Mouse (Mus musculus) midbrain, embryonic 16.5 days (tissue): ENCODE measurements at regions not wholly inside any gene's neighbourhood (a gene's known extent, or its start where the extent isn't known, plus 50 kb on each side); places are given as distances from the start of the nearest gene placed in this dataset.
"Not testable (repeated sequence)": the region's sequence is repeated elsewhere in the genome, so short reads cannot be mapped to it uniquely, and the experiment has no call there.

Experiments
- ATAC-seq: fragments of 200-750 bp; cut with Nextera tagmentation; 2 replicates; pipeline ENCODE4 v1.8.0; 2017; ENCODE audit warnings: moderate TSS enrichment
- H3K27ac ChIP-seq: fragments of 300-500 bp; sonication (generic); 2 replicates; pipeline ENCODE4 v1.5.1; 2014; ENCODE audit warnings: mild to moderate bottlenecking, low read length, mixed read lengths
- H3K27me3 ChIP-seq: fragments of 300-500 bp; sonication (generic); 2 replicates; pipeline ENCODE4 v1.6.1; 2014; ENCODE audit warnings: low read depth, low read length, mixed read lengths; ENCODE audit not compliant: control insufficient read depth, insufficient read depth
- H3K36me3 ChIP-seq: fragments of 300-500 bp; sonication (generic); 2 replicates; pipeline ENCODE4 v1.6.1; 2014; ENCODE audit warnings: mild to moderate bottlenecking, low read length, moderate library complexity, mixed read lengths; ENCODE audit not compliant: control insufficient read depth, insufficient read depth
- H3K4me1 ChIP-seq: fragments of 300-500 bp; sonication (generic); 2 replicates; pipeline ENCODE4 v1.6.1; 2014; ENCODE audit warnings: mild to moderate bottlenecking, low read length, mixed read lengths; ENCODE audit not compliant: control insufficient read depth, insufficient read depth
- H3K4me2 ChIP-seq: fragments of 300-500 bp; sonication (generic); 2 replicates; pipeline ENCODE4 v1.6.1; 2014; ENCODE audit warnings: mild to moderate bottlenecking, low read length, mixed read lengths
- H3K4me3 ChIP-seq: fragments of 300-500 bp; sonication (generic); 2 replicates; pipeline ENCODE4 v1.5.1; 2014; ENCODE audit warnings: low read depth, mild to moderate bottlenecking, low read length, moderate library complexity, mixed read lengths
- H3K9ac ChIP-seq: fragments of 300-500 bp; sonication (generic); 2 replicates; pipeline ENCODE4 v1.6.1; 2014; ENCODE audit warnings: low read depth, low read length, mixed read lengths
- H3K9me3 ChIP-seq: fragments of 300-500 bp; sonication (generic); replicated peaks from 2 replicates; pipeline ENCODE4 v1.6.1; 2014; ENCODE audit warnings: mild to moderate bottlenecking, low read length, mixed read lengths; ENCODE audit not compliant: control insufficient read depth, poor library complexity, severe bottlenecking
- WGBS: fragments of 180-500 bp; shearing (Covaris S2); extraction: QIAGEN DNeasy Blood & Tissue Kit; methylation state at CpG from one replicate; pipeline ENCODE4 v1.1.7; 2014; 5-methylcytosine and 5-hydroxymethylcytosine counted together

DNA sequence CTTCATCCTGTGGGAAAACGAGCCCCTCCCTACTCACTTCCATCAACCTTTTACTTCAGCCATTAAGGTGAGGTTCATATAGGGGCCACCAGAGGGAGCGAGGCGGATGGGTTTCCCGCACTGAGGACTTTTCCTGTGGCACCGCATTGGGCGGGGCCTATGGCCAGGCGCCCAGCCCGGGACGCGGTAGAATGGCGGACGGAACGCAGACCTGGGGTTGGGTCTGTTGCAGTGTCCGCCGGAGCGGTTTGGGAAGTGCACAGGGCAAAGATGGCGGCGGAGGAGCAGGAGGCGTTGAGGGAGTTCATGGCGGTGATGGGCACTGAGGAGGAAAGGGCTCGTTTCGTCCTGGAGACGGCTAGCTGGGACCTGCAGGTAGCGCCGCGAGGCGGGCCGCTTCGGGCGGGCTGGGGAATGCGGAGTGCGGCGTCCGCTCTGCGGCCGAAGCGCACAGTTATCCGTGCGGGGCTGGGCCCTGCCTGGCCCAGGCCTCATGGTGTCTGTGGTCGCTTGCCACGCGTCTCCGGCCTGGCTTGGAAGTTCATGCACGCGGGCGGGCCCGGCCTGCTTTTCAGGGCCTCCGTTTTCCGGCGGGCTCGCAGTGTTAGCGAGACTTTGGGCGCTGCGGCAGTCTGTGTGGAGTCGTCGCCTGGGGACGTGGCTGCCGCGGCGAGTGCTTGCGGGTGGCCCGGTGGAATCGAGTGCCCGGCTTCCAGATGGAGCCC is 64.5 kb upstream of the Gm21119 start:
- H3K9me3 ChIP-seq, H3K36me3 ChIP-seq, H3K27me3 ChIP-seq, H3K4me1 ChIP-seq: not testable (repeated sequence)
- Histone ChIP-seq H3K4me3 (peak overlapping the region; percentile 48), H3K4me2 (peak overlapping the region; percentile 42), H3K9ac (peak overlapping the region; percentile 73), H3K27ac (peak overlapping the region; percentile 74)
- WGBS, result 14% methylated on average over 60 of the region's 64 CpGs
- peak; percentile 100 for ATAC-seq

DNA sequence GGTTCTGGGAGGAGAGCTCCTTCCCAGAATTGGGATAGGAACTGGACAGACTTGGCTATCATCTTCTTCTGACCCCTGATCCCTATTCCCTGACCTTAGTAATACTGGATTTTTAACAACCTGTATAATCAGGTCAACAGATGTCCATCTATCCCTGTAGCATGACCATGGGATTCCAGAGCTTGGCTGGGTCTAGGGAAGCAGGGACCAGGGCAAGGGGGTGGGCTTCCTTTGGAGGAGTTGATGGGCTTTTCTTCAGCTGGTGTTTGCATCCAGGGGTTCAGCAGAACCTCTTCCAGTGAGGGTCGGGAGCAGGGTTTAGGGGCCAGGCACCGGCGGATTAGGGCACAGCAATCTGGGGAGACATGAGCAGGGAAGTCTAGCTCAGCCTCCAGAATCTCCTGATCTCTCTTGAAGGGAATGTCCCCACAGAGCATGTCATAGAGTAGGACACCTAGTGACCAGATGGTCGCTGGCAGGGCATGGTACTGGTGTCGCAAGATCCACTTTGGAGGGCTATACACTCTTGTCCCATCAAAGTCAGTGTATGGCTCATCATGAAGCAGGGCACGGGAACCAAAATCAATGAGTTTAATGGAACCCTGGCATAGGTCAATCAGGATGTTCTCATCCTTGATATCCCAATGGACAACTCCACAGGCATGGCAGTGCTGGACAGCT is 58.1 kb upstream of the Gm21119 start:
- not testable (repeated sequence) for H3K36me3 ChIP-seq, H3K4me3 ChIP-seq, H3K4me2 ChIP-seq, H3K9ac ChIP-seq, H3K4me1 ChIP-seq, H3K27me3 ChIP-seq, H3K27ac ChIP-seq, H3K9me3 ChIP-seq
- no CpG with 5 or more reads among the region's 6 CpGs for WGBS
- peak; percentile 40 for ATAC-seq

DNA sequence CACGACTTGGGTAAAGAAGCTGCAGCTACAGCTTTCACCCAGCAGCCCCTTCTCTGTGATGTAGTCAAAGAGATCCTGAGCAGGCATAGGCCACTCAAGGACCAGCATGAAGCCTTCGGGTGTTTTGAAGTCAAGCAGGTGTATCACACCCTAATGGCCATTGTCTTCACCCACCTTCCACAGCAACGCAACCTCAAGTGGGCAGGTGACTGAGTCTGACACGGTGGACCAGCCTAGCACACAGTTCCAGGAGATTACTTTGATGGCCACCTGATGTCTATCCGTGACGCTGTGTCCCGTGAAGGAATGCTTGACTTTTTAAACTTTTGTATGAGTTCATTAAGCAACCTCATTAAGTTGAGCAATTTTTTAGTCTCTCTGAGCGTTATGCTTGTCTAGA is 57.5 kb upstream of the Gm21119 start:
- peak overlapping the region; percentile 34 for H3K4me2 ChIP-seq
- not testable (repeated sequence) for H3K27me3 ChIP-seq, H3K9me3 ChIP-seq, H3K27ac ChIP-seq, H3K4me1 ChIP-seq, H3K4me3 ChIP-seq, H3K9ac ChIP-seq, H3K36me3 ChIP-seq
- ATAC-seq, result peak; percentile 87
- 84% methylated on average over 7 of the region's 8 CpGs for WGBS

DNA sequence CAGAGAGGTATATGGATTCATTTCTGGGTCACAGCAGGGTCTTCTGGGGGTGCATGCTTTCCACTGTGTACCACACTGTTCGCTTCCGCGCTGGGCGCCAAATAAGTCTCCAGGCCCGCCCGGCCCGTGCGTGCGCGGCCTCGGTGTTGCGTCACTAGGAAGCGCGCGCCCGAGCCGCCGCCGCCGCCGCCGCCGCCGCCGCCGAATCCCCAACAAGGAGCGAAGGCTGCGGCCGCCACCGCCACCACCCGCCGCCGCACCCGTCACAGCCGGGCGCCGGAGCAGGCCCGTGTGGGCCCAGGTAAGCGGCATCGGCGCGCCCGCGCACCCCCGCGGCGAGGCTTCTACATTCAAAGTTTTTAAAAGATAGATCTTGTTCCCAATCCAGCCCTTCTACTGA is 57.1 kb upstream of the Gm21119 start:
- not testable (repeated sequence) for H3K4me1 ChIP-seq, H3K36me3 ChIP-seq, H3K27me3 ChIP-seq, H3K9ac ChIP-seq, H3K27ac ChIP-seq, H3K9me3 ChIP-seq
- ATAC-seq, result peak; percentile 98
- WGBS, result 41% methylated on average over 38 of the region's 47 CpGs
- Histone ChIP-seq H3K4me3 (peak overlapping the region; percentile 23), H3K4me2 (peak overlapping the region; percentile 34)
